Mouse (Mus musculus): ENCODE measurements around the gene Ube2j1.
"Not testable (repeated sequence)": the region's sequence is repeated elsewhere in the genome, so short reads cannot be mapped to it uniquely, and the experiment has no call there.

Gene Ube2j1

GRCm38 (mm10) chr4:33031195-33031960 is at the start of gene Ube2j1:
Ube2j1 (plus strand) TSS chr4:33031416.
- peak; percentile 68 for DNase-seq (ENCODE audit: low spot score)

- DNase-seq (ENCODE audit: low spot score): no peak
These were observed 49.6 kb upstream of the Ube2j1 start for GRCm38 (mm10) chr4:32981617-32982016.

DNA sequence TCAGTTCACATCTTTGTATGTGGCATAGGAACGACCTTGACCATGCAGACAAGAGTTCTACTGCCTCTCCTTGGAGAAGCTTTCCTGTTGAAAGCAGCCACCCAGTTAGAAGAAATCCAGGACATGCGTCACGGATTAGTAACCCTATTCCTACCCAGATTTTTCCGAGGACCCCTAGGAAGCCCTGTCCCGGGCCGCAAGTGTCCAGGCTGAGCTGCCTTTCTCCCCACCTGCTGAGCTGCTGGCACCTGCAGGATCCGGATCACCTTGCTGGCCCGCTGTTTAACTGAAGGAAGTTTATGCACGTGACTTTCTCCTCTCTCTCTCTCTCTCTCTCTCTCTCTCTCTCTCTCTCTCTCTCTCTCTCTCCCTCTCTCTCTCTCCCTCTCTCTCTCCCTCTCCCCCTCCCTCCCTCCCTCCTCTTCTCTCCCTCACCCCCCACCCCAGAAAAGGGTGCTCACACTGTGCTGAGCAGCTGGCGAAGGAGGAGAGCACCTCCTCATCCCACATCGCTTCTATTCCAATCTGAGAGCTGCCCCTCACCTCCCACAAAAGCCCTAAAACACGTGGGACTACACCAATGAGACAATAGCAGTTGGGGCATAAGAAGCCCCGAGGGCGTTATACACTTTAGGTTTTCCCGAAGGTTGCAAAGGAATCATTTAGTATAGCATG is 49.0 kb upstream of the Ube2j1 start:
- DNase-seq (ENCODE audit: low spot score): no peak

- DNase-seq (ENCODE audit: low spot score): no peak
These were observed 48.5 kb upstream of the Ube2j1 start, which contains the start of gene Rragd for GRCm38 (mm10) chr4:32982716-32983175. Rragd (plus strand) TSS chr4:32983037.

DNA sequence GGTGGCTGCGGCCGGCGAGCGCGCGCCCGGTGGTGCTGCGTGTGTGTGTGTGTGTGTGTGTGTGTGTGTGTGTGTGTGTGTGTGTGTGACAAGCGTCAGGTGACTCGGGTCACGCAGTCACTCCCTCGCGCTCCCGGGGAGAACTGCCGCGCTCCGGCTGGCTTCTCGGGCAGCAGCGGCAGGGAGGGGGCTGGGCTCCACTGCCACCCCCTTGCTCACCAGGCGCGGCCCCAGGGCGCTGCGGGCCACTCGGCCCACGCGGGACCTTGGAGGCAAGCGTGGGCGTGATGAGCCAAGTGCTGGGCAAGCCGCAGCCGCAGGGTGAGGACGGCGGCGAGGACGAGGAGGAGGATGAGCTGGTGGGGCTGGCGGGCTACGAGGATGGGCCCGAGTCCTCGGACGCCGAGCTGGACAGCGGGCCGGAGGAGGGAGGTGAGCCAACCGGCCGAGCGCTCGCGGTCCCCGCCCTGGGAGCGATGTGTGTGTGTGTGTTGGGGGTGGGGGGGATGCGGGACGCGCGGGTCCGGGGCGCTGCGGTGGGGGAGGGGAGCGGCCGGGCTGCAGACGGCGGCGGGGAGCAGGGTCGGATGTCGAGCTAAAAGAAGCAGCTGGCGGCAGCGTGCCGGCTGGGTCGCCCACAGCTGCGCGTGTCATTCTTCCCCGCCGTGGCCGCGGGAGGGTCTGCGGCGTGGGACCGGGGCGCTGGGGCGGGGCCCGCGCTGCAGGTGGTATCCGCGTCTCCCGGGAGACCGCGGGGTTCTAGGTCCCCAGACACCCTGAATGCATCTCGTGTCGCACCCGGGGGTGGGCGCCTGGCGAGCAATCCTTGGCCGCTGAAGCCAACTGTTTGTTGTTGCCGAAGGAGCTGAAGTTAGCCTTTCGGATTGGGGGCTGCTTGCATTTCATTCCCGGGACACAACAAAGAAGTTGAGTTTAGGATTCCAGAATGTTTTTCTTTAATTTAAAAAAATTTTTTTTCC is 47.8 kb upstream of the Ube2j1 start:
- DNase-seq (ENCODE audit: low spot score): no peak

- DNase-seq (ENCODE audit: low spot score): no peak
These were observed 47.0 kb upstream of the Ube2j1 start for GRCm38 (mm10) chr4:32984242-32984641.

GRCm38 (mm10) chr4:32984801-32985675 is 46.2 kb upstream of the Ube2j1 start:
- DNase-seq (ENCODE audit: low spot score): no peak

- no peak for DNase-seq (ENCODE audit: low spot score)
These were observed 45.5 kb upstream of the Ube2j1 start for GRCm38 (mm10) chr4:32985684-32986083.

GRCm38 (mm10) chr4:32987006-32987405 is 44.2 kb upstream of the Ube2j1 start:
- DNase-seq (ENCODE audit: low spot score): peak; percentile 81

GRCm38 (mm10) chr4:32989346-32989745 is 41.9 kb upstream of the Ube2j1 start:
- DNase-seq (ENCODE audit: low spot score): no peak

- DNase-seq (ENCODE audit: low spot score): no peak
These were observed 37.0 kb upstream of the Ube2j1 start for GRCm38 (mm10) chr4:32994168-32994567.

DNA sequence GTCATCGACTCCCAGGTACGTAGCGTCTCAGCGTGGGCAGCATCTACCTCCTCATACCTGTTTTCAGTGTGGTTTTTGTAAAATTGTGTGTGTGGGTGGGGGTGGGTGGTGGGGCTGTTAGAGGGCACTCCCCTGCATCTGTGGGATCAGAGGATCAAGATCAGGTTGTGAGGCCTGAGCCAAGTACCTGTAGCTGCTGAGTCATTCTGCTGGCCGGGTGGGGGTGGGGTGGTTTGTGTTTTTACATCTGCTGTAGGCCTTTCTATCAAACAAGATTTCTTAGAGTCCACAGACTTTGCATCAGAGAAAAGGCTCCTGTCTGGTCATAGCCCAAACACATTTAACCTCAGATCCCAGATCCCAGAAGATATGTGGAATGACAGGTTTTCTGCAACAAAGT is 35.1 kb upstream of the Ube2j1 start:
- DNase-seq (ENCODE audit: low spot score): no peak

DNA sequence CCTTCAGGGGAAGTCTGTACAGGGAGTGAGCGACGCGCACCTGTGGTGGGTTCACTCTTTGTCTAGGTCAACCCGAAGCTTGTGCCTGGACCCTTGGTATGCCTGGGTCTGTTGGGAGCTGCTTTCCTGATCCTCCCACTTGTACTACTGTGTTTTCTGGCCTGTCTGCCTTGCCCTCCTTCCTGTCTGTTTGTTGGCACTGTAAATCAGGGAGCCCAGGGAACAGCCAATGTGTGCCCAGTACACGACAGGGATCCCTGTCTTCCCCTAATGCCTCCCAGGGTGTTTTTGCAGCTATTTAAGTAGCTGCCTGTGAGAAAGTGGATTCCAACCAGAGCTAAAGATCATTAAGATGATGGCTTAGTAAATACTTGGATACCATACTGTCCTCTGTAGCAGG is 33.6 kb upstream of the Ube2j1 start:
- DNase-seq (ENCODE audit: low spot score): no peak

DNA sequence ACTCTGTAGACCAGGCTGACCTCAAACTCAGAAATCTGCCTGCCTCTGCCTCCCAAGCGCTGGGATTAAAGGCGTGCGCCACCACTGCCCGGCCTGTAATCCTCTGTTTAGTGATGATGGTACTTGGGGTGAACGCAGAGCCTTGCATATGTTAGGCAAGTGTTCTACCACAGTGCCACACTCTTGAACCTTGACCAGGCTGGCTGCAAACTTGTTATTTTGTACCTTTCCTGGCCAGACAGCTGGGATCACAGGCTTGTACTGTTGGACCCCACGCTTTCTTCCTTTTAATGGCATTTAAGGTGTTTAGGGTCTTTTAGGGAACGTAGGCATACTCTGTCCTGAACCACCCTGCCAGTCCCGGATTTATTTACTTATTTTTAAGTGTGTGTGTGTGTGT is 32.2 kb upstream of the Ube2j1 start:
- DNase-seq (ENCODE audit: low spot score): no peak

- no peak for DNase-seq (ENCODE audit: low spot score)
These were observed 29.1 kb upstream of the Ube2j1 start for GRCm38 (mm10) chr4:33002081-33002480.

DNA sequence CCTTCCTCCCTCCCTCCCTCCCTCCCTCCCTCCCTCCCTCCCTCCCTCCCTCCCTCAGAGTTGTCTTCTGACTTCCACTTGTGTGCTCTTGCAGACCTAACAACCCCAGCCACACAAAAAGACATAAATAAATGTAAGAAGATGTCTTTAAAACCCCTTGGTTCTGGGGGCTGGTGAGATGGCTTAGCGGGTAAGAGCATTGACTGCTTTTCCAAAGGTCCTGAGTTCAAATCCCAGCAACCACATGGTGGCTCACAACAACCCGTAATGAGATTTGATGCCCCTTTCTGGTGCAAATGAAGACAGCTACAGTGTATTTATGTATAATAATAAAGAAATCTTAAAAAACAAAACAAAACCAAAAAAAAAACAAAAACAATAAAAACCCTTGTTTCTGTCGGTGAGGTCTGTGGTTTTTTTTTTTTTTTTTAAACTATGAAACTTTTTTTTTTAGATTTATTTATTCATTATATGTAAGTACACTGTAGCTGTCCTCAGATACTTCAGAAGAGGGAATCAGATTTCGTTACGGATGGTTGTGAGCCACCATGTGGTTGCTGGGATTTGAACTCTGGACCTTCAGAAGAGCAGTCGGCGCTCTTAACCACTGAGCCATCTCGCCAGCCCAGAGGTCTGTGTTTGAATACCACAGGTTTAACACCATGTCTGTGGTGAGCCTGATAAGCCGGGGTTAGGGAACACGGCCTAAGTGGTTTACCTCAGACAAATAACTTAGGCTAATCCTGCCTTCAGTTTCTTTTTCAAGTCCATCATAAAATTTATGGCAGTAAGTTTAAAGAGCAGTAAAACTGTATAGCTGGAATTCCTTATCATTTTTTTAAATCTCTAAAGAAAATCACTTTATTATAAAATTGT is 25.4 kb upstream of the Ube2j1 start:
- not testable (repeated sequence) for DNase-seq (ENCODE audit: low spot score)

- no peak for DNase-seq (ENCODE audit: low spot score)
These were observed 24.4 kb upstream of the Ube2j1 start for GRCm38 (mm10) chr4:33006844-33007243.

DNA sequence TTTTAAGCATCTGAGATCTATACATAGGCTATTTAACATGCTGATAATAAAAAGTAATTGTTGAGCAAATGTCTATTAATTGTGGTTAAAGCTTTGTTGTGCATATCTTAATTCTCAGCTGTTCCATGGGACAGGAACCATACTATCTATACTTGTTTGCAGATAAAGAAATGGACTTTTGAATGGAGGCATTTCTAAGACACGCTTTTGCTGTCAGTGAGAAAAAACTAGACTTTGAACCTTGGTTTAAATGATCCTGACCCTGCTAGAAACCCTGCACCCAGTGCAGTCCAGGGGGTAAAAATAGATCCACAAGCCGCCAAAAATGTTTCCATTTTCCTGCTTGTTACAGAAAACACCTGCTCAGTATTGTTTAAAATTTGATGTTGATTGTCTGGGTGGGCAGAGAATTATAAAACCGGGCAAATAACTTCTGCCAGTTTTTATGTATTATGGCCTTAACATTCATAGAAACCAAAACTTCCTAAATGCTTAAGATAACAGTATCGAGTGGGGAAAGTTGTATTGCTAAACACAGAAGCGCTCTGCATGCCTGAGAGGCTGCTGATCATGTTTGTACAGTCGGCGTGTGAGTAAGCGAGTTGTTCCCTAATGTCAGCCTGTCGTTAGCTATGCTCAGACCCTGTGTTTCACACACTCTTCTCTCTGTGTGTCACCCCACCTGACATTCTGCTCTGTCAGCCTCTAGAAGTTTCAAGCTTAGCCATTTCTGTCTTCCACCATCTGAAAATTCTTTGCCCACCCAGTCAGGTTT is 23.6 kb upstream of the Ube2j1 start:
- no peak for DNase-seq (ENCODE audit: low spot score)

DNA sequence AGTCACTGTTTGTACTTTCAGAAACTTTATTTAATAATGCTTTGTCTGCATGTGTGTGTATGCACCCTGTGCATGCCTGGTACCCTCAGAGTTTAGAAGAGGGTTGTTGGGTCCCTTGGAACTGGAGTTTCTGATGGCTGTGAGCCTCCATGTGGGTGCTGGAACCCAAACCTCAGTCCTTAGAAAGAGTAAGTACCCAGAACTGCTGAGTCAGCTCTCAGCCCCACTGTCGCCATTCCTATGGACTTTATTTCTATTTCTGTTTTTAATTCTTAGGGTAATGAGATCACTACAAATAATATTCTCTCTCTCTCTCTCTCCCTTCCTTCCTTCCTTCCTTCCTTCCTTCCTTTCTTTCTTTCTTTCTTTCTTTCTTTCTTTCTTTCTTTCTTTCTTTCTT is 21.1 kb upstream of the Ube2j1 start:
- DNase-seq (ENCODE audit: low spot score): no peak

All from c-Kit-positive CD71-positive TER-119-positive erythroid progenitor cells, embryonic 14.5 days (primary cell).